Mouse (Mus musculus) thymus, postnatal 4 days (tissue): Measurements from ENCODE around the gene Acvrl1.

Experiments
- DNase-seq: peaks from one replicate; pipeline ENCODE4 v3.0.0; 2021

The Acvrl1 gene

DNA sequence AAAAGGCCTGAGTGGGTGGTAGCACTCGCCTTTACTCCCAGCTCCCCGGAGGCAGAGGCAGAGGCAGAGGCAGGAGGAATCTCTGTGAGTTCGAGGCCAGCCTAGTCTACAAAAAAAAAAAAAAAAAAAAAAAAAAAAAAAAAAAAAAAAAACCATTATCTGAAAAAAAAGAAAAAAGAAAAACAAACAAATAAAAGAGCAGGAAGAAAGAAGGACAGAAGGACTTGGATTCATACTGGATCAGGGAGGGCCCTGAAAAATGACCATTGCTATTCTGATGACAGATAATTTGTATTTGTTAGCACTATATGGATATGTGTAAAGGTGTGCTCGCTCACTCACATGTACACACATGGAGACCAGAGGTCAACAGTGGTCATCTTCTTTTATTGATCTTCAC lies 43.0 kb downstream of the Acvrl1 start:
- DNase-seq: no peak

DNA sequence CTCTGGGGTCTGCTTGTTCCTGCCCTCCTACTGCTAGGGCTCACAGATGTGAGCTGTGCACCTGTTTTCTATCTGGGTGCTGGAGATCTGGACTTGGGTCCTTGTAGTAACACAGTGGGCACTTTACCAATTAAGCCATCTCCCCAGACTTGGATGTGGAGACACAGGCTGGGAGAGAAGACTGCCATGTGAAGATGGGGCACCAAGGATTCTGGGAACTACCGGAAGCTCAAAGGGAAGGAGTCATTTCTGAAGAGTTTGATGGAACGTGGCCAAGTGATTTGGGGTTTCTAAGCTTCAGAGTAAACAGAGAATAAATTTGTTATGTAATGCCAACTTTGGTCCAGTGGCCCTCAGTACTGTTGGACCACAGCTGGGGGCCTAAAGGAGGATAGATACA lies 43.7 kb downstream of the Acvrl1 start:
- DNase-seq: no peak

DNA sequence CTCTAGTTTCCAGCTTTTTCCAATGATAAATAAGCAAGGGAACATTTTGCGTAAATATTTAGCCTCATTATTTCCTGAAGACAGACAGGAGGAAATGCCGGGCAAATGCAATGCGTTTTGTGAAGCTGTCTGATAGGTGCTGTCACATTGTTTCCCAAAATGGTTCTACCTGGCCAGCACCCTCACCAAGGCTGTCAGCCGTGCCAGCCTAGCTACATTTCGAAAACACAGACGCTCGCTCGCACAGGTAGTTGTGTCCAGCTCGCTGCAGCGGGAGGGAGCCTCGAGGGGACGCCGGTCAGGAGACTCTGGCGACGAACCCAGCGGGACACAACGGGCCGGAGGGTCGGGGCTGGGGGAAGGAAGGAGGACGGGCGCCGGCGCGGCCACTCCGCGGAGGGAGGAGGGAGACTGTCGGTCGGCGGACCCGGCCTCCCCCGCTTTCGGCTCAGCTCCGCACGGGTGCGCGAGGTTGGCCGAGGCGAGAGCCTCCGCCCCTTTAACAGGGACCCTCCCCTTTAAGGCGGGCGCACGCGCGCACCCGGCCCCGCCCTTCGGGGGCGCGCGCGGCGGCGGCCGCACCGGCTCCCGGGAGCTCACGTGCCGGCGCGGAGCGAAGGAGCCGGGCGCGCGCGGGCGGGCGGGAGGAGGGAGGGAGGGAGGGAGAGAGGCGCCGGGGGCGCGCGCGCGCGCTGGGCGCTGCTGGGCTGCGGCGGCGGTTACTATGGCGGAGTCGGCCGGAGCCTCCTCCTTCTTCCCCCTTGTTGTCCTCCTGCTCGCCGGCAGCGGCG lies 45.3 kb downstream of the Acvrl1 start, which contains the start of gene Acvr1b:
Acvr1b (plus strand) TSS at position 647 of the 791 bp plus-strand sequence.
- peak; percentile 95 for DNase-seq

DNA sequence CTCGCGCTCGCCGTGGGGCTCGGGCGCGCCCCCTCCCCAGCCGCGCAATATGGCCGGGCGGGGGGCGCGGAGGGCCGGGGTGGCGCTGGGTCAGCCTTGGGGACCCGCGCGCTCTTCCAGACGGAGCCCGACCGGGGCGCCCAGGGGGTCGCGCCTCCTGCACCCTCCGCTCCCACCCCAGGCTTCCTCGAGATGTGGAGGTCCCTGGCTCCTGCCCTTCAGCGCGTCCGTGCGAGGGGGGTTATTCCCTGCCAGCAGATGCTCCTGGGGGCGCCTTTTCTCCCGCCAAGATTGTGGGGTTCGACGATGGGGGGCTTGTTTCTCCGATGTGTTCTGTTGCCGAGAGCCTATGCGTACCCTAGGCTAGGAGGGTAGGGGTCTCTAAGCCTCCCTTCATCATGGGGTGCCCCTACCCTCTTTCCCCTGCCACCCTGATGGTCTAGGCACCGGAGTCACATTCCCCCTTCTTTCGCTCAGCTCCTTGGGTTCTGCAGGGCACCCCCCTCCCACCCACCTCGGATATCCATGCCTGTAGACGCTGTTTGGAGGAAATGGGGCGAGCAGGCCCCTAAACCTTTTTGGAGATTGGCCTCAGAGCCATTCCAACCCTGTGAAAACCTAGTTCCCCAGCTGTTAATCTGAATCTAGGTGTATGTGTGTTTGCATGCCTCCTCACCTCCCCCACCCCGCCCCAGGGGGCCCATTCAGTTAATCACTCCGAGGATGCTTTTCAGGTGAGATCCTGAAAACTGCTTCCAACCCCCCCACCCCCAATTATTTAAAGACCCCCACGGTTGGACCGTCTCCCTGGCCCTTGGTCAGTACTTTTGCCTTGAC lies 46.2 kb downstream of the Acvrl1 start:
- DNase-seq: peak; percentile 67

DNA sequence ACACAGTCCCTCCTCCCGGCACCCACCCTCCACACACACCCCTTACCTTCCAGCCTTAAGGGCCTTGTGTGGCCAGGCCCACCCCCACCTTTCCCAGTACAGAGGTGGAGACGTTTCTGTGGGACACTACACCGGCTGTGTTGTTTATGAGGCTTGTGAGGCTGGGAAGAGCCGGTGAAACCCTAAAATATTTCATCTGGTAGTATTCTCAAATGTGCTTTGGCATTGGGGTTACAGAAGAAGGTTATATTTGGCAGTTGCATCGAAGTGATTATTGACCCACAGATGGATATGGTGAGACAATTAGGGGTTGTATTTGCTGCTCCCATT lies 46.8 kb downstream of the Acvrl1 start:
- no peak for DNase-seq

DNA sequence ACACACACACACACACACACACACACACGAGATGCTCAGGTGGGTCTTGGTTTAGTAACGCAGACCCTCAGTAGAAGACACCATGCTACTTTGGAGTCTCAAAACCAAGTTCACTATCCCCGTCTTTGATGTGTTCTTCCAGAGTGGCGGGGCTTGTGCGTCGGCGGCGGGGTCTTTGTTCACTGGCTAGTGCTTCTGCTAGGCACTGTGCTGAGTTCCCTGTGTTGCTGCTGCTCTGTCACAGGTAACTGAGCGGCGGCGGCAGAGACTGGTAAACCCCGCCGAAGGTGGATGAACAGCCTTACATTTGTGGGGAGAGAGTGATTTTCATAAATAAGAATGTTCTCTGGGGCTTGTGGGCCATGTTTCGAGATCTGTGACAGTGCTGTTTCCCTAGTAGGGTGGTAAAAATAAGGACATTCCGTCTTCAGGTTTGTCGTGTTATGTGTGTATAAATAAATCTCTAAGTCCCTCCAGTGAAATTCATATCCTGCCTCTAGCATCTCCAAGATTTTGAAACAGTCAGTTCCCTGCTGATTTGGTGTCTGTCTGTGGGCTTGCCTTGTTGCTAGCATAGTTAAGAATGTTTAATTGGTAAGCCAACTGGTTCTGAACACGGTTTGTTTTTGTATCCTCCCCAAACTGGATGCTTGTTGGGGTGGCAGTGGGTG lies 47.4 kb downstream of the Acvrl1 start:
- peak; percentile 63 for DNase-seq

DNA sequence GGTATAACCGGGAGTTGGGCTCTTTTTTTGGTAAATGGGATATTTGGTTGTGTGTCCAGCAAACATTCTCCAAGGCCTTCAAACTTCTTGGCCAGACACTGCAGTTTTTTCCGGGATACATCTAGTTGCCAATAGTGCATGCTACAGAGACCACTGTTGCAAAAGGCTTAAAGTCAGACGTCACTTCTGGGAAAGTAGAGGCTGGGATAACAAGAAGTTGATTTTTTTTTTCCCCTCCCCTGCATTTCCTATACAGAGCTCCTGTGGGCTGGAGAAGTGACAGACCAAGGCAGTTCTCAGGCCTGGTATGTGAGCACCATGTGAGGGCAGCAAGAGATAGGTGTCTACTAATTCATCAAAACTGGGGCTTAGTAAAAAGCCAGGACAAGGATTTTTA lies 48.0 kb downstream of the Acvrl1 start:
- no peak for DNase-seq

DNA sequence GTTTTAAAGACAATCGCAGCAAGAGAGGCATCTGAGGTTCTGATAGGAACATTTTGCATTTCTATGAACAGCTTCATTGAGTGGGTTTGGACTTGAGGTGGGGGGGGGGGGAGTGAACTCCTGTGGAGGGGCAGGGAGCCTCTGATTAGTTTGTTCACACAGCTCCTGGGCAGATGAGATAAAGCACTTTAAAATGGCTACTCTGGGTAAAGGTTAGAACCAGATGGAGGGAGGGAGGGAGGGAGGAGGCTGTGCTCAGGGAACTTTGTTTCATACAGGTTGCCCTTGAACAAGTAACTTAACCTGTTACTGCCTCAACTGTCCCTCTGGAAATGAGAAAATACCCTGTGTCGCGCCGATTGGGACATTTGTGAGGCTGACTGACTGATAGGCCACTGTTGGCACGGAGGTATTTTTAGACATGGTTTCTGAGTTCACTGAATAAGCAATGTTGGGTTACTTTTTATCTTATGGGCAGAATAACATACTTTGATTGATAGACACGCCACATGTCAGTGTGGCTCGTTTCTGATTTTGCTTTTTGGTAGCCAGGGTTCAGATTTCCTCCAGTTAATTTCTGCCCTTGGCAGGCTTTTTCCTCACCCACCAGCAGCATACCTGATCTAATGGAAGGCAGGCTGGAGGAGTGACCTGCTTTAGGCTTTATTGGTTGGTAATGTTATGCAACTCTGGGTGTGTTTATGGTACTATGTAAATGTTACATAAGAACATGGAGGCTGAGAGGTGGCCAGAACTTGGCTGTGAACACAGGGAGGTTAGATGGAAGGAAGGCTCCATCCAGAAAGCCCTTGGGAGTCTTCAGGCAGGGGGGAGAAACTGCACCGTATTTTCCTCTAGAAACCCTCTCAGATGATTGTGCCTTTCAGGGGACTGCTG lies 48.7 kb downstream of the Acvrl1 start:
- no peak for DNase-seq

DNA sequence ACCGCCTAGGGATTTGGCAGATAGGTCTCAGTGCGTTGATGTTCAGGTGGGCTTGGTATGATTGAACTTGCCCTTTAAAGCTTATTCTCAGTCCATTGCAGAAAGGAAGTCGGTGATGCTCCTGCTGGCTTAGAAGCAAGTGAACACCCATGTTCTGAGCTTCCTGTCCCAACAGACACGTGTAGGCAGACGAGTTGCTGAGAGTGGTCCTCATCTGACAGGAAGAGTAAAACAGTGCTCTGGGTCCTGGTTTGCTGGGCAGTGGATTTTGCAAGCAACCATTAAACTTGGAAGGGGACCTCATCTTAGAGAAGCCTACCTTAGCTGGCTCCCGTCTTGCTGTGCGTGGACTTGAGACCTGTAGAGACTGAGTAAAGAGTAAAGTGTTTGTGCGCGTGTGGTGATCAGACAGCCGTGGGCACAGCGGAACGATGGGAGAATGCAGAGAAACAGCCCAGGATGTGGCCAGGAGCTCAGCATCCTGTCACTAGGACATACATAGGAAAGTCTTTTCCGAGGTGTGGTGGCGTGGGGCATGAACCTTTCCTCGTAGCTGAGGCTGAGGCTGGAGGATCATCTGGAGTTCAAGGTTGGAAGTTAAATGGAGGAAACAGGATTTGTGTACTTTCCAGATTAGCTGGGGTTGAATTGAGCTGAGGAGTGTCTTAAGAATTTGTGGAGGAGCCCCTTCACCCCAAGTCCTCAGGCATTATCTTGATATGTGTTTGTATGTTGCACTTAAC lies 52.2 kb downstream of the Acvrl1 start:
- DNase-seq: peak; percentile 54

DNA sequence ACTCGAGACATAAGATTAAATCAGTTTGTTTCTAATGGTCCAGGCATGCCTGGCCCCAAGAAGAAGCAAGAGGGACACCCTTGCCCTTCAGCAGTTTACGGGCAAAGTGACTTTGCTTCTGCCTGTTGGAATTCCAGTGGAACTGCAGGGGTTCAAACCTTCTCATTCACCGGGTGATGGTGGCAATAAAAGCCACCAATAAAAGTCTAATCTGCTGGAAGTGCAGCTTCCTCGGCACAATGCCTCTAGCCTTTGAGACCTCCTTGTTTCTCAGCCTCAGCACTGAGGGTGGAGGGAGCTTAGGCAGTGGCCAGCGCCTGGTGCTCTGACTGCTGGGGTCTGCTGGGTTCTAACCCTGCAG lies 52.8 kb downstream of the Acvrl1 start:
- DNase-seq: no peak

DNA sequence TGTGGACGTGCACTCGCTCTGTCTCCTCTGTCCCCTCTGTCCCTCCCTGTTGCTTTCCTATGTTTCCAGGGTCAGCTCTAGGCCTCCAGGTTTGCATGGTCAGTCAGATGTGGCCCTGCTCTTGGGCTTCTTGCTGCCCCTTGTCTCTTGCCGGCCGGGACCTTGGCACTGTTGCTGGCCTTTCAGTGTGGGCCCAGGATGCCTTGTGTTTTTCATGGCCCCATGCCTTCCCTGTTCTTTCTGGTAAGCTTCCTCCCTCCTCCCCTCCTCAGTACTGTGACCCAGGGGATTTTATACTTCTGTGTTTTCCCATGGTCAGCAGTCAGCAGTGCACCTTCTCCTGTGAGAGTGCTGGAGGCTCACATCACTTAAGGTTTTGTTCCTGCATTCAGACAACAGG lies 53.2 kb downstream of the Acvrl1 start:
- DNase-seq: no peak

DNA sequence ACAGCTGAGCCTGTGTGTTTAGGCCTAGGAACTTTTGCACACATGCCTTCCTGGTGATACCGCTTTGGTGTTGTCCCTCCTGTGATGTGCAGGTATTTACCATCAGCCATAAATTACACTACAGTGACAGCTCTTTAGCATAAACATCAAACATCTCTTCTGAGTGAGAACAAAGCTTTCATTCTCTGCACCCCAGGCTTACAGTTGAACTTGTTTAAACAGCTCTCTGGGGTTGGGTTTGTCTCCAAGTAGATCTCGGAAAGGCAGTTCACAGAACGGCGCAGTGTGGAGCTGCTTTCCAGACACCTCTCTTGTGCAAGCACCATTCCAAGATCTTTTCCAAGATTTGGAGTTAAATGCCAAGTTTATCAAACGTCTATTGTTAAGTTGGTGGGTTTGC lies 54.4 kb downstream of the Acvrl1 start:
- no peak for DNase-seq

DNA sequence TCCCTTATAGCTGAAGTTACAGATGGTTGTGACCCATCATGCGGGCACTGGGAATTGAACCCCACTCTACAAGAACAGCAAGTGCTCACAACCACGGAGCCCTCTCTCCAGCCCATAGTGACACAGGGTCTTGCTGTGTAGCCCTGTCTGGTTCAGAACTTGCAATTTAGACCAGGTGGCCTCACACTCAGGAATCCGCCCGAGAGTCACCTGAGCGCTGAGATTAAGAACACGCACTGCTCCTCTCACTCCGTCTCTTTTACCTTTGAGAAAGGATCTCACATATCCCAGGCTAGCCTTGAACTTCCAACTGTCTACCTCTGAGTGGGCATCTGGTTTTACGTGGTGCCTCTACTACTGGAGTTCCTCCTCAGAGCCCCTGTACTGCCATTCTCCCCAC lies 56.0 kb downstream of the Acvrl1 start:
- no peak for DNase-seq

DNA sequence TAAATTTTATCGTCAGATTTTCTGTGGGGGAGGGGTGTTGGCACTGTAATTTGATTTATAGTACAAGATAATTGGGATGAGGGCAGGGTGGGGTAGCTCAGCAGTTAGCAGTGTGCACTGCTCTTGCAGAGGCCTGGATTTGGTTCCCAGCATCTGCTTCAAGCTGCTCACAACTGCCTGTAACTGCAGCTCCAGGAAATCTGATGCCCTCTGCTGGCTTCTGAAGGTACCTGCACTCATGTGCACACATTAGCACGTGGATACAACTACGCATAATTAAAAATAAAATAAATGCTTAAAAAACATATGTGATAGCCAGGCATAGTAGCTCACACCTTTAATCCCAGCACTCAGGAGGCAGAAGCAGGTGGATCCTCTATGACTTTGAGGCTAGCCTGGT lies 57.2 kb downstream of the Acvrl1 start:
- no peak for DNase-seq

DNA sequence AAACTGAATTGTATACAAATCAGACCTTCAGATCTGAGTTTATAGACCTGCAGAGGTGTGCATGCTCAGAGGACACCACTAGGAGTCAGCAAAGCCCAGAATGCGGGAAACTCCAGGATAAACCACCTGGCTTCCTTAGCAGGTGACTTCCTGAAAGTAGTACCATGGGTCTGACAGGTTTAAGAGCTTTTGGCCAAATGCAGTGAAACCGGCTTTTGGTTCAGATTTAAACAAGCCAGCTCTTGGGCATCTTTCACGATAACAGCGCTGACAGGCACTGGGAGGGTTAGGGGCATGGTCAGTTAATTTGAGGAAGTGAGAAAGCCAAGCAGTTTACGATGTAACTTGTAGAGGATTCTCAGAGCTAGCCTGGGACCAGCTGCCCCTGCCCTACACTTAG lies 59.6 kb downstream of the Acvrl1 start:
- DNase-seq: no peak

DNA sequence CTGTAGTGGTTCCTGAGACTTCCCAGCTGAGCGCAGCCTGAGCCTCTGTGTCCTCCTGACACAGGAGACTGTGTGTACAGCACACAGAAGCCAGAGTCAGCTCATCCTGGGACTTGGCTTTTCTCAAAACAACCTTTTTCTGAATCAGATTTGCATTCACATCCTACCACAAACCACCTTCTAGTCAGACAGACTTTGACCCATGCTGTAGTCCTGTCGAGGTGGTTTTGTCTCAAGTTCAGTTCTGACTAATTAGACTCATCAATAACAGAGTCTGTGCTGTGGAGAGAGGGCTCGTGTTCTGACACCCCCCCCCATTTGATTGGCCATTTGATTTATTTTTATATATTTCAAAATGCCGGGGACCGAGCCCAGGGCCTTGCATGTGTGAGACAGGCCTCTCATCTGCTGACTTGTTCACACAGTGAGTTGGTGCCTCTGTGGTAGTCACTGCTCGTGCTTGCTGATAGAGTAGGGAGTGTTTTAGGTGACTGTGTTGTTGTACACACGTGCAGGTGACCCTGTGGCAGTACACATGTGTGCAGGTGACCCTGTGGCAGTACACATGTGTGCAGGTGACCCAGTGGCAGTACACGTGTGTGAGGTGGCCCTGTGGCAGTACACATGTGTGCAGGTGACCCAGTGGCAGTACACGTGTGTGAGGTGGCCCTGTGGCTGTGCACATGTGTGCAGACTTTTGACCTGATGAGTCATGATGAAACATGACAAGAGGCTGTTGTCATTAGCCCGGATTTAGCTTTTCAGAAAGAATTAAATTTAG lies 61.8 kb downstream of the Acvrl1 start:
- DNase-seq: no peak

DNA sequence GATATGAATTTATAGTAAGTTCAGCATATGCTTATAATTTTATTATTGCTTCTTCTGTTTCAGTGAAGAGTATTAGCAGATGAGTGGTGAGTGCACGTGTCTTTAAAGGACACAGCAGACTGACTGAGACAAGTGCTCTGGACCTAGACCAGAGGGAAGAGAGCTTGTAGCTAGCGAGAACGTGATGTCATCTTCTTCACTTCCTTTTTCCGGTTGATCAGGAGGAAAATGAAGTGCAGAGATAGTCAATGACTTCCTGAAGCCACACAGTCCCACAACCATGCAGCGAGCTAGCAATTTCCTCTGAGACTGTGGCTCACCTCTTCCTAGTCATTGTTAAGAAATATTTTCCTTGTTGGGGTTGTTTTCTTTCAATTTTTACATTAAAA lies 62.4 kb downstream of the Acvrl1 start:
- no peak for DNase-seq

DNA sequence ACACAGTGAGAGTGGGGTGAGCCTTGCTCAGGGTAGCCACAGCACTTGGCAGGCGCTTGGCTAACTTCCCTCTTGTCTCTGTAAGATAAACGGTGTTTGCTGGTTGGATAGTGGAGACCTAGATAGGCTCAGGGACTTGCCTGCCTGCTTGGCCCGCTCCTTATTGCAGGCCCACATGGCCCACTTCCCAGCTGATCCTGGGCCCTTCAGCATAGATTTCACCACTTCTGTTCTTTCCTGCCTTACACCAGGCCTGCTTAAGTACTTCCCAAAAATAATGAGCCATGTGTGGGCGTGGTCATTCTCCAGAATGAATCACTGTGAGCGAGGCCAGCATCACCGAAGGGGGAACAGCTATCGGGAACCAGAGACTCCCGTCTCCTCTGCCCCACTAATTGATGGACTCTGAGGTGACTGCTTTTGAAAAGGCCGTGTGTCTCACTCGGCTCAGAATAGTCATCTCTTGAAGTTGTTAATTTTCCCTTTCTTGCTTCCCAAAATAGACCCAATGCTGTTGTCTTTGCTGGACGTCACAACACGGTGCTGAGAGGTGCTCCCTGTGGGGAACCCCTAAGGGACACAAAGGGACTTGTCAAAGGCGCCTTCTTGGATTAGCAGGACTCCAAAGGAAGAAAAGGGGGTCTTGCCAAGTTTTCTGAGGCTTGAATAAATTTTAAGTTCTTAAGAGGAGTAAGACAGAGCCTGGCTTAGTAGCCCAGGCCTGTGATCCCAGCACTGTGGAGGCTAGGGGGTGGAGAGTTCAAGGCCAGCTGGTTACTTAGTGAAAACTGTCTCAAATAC lies 63.3 kb downstream of the Acvrl1 start:
- no peak for DNase-seq

DNA sequence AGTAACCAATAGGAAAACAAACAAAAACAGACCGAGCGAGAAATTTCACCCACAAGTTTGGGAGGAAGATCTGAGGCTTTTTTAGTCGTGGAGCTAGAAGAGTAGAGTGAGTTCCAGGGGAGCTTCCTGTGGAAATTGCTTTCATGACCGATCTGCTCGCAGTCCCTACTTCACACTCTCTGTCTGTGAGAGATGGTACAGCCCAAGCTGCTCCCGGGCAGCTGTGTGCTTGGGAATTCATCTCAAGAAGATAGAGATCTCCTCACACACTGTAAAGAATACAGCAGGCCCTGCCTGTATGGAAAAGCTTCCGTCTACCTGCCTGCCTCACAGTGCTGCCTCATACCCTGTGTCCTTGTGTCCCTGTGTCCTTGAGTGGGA lies 63.9 kb downstream of the Acvrl1 start:
- no peak for DNase-seq

DNA sequence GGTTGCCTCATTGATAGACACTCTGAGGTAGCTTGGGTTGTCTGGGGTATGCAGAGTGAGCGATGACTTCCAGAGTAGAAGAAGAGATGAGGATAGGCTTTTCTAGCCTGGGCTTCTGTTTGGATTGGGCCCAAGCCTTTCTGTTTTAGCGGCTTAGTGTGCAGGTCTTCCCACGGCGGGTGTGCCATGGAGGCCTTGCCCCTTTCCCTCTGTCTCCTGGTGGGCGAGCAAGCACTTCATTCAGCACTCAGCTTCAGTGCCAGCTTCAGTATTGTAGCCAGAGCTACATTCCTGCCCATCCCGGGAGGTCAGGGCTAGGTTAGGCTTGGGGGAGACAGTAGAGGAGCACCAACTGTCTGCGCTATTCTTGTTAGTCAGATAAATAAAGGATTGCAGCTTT lies 64.3 kb downstream of the Acvrl1 start:
- no peak for DNase-seq

DNA sequence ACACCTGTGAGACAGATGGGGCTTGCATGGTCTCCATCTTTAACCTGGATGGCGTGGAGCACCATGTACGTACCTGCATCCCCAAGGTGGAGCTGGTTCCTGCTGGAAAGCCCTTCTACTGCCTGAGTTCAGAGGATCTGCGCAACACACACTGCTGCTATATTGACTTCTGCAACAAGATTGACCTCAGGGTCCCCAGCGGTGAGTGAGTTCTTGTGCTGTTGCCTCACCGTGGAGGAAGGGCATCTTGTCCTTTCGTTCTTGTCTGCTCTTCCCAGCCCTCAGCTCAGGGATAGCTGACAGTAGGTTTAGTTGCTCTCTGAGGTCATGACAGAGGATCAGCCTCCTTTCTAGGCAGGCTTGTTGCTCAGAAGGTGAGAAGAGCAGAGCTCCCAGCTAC lies 65.6 kb downstream of the Acvrl1 start:
- no peak for DNase-seq
